Mouse (Mus musculus): ENCODE results near the gene Pik3r3. TPM values are rescaled to one million over a fixed set of nuclear protein-coding genes. Genes with fewer than 3 reads are reported as not detected.
"Not testable (repeated sequence)": the region's sequence is repeated elsewhere in the genome, so short reads cannot be mapped to it uniquely, and the experiment has no call there.

Pik3r3 gene
- polyA plus RNA-seq, 1 experiment from 2014 or later, result 1.1 TPM

DNA sequence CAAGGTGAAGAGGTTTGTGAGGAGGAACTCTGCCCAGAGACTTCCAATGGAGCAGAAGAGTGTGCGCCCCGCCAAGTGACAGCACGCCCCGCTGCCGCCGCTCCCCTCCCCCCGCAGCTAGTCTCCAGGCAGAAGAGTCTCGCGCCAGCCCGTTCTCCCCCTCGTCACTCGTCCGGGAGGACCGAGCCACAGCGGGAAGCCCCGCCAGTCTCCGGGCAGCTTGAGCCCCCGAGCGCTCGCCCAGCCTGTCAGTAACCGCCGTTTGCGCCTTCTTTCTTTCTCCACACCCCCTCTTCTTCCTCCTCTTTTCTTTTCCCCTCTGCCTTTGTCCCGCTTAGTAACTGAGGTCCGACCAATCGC is 658 bp upstream of the Pik3r3 start:
- H3K9me3 ChIP-seq (replicated peaks), result no peaks in the 10 kb centered on the region
- peak overlapping the region; percentile 82 for H3K4me3 ChIP-seq (replicated peaks)
- ATAC-seq (ENCODE audit: low read depth), result peak; percentile 67
- DNase-seq, result no peak
- WGBS (ENCODE audit: insufficient replicate concordance), result 2% methylated on average over 25 of the region's 26 CpGs
- peak overlapping the region; percentile 84 for H3K9ac ChIP-seq
- H3K27me3 ChIP-seq, result peaks cover 15% of the 10 kb centered on the region
- peak overlapping the region; percentile 89 for H3K27ac ChIP-seq
- H3K4me1 ChIP-seq (replicated peaks), result peaks cover 16% of the 10 kb centered on the region
- H3K4me2 ChIP-seq, result peak overlapping the region; percentile 96
- H3K36me3 ChIP-seq, result no peaks in the 10 kb centered on the region

DNA sequence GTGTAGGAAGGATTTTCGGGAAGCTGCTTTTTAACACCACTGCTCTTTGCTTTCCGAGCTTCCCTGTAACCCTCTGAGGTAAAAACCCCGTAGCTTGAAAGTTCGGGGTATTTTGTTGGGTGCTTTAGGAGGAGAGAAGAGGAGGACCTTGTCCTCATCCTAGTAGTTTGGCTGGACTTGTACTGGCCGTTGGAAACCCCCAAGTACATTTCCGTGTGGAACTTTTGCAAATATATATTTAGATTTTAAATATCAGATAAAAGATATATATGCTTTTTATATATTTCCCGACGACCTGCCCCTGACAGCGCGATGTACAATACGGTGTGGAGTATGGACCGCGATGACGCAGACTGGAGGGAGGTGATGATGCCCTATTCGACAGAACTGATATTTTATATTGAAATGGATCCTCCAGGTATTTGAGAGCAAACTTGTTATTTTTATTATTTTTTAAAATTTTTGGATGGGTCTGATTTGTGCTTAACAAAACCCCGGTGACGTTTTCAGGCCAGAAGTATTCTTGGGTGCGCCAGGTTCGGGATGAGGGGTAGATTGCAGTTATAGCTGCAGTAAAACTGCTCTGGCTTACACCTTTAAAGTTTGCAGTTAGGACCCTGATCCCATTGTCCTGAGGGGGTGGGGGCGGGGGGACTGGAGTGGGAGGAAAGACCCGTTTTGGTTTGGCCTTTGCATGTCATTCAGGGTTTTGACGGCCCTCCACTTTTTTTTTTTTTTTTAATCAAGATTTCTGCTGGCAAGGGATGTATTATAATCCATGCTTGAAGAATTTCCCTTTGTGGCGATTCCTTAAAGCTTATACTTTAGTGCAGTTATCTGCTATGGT is 801 bp downstream of the Pik3r3 start:
- ATAC-seq (ENCODE audit: low read depth), result no peak

DNA sequence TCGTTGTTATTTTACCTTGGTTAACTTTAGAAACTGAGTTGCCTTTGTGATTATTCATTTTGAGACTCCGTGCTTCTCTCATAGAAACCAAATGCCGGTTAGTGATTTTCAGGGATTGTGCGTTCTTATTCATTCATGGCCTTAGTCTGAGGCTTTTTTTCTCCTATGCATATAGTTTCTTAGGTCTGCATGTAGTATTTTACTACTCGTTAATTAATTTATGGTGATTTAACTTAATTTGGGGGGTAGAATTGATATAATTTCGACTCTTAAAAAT is 1.4 kb downstream of the Pik3r3 start:
- Histone ChIP-seq H3K4me3 (replicated peaks) (peak overlapping the region; percentile 82), H3K27ac (no peak overlapping the region), H3K27me3 (peaks cover 15% of the 10 kb centered on the region), H3K9me3 (replicated peaks) (no peaks in the 10 kb centered on the region), H3K4me2 (peak overlapping the region; percentile 96), H3K4me1 (replicated peaks) (peaks cover 16% of the 10 kb centered on the region), H3K36me3 (no peaks in the 10 kb centered on the region), H3K9ac (0 out of 2 replicates have a peak overlapping the region, but pooled peaks have one; percentile 82)
- DNase-seq (no peak), ATAC-seq (ENCODE audit: low read depth) (no peak)
- WGBS (ENCODE audit: insufficient replicate concordance), result 27% methylated on average over 6 of the region's 6 CpGs

More for the DNA sequence above, 801 bp downstream of the Pik3r3 start:
- Histone ChIP-seq H3K4me3 (replicated peaks) (peak overlapping the region; percentile 82), H3K27ac (peak overlapping the region; percentile 74), H3K27me3 (peaks cover 15% of the 10 kb centered on the region), H3K9me3 (replicated peaks) (no peaks in the 10 kb centered on the region), H3K4me2 (peak overlapping the region; percentile 96), H3K4me1 (replicated peaks) (peaks cover 16% of the 10 kb centered on the region), H3K36me3 (no peaks in the 10 kb centered on the region), H3K9ac (peak overlapping the region; percentile 82)
- DNase-seq, result peak; percentile 15
- WGBS (ENCODE audit: insufficient replicate concordance), result 1% methylated on average over 23 of the region's 23 CpGs

DNA sequence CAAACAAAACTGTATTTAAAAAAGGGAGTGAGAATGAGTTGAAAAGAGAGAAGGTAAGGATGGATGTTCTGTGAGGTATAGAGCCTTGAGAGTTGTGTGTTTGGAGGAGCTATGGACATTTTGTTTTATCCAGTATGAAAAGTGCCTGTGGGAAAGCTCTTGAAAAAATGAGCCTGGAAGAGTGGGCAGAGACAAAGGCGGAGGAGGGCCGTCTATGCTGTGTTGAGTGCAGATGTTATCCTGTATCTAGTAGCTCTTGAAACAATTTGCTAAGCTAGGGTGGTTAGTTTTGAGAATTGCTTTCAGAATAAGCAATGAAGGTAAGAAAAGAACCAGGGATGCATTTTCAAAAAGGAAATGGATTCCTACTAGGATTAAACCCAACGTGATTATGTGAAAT is 22.0 kb downstream of the Pik3r3 start:
- Histone ChIP-seq H3K9me3 (replicated peaks) (no peaks in the 10 kb centered on the region), H3K9ac (no peak overlapping the region), H3K4me2 (no peak overlapping the region), H3K4me1 (replicated peaks) (no peaks in the 10 kb centered on the region), H3K27ac (no peak overlapping the region), H3K4me3 (replicated peaks) (no peak overlapping the region), H3K27me3 (no peaks in the 10 kb centered on the region), H3K36me3 (no peaks in the 10 kb centered on the region)
- 59% methylated on average over 3 of the region's 3 CpGs for WGBS (ENCODE audit: insufficient replicate concordance)
- no peak for DNase-seq
- no peak for ATAC-seq (ENCODE audit: low read depth)

DNA sequence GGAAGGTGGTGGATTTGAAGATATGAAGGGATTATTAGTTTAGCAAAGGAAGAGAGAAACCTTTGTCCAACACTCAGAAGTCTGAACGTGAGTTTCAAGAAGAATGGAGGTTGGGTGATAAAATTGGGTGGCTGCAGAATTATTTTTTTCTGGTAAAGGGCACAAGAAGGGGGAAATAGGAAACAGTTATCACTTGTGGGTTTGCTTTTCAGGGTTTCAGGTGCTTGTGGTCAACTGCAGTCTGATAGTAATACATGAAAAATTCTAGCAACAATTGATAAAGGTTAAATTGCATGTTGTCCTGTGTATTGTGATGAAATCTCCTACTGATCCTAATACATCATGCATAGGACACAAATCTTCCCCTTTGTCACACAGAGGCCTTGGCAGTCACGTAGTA is 22.8 kb downstream of the Pik3r3 start:
- no peaks in the 10 kb centered on the region for H3K36me3 ChIP-seq
- H3K27me3 ChIP-seq, result no peaks in the 10 kb centered on the region
- 27% methylated on average over 2 of the region's 2 CpGs for WGBS (ENCODE audit: insufficient replicate concordance)
- ATAC-seq (ENCODE audit: low read depth) (no peak), DNase-seq (no peak)
- no peaks in the 10 kb centered on the region for H3K4me1 ChIP-seq (replicated peaks)
- H3K4me3 ChIP-seq (replicated peaks), result no peak overlapping the region
- no peak overlapping the region for H3K9ac ChIP-seq
- no peaks in the 10 kb centered on the region for H3K9me3 ChIP-seq (replicated peaks)
- no peak overlapping the region for H3K27ac ChIP-seq
- no peak overlapping the region for H3K4me2 ChIP-seq

DNA sequence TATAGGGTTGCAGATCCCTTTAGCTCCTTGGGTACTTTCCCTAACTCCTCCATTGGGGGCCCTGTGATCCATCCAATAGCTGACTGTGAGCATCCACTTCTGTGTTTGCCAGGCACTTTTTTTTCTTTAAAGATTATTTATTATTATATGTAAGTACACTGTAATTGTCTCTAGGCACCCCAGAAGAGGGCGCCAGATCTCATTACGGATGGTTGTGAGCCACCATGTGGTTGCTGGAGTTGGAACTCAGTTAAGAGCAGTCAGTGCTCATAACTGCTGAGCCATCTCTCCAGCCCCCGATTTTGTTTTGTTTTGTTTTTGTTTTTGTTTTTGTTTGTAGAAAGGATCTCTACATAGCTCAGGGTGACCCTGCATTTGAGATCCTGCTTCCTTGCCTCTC is 24.5 kb downstream of the Pik3r3 start:
- not testable (repeated sequence) for H3K4me1 ChIP-seq (replicated peaks); H3K27me3 ChIP-seq; H3K27ac ChIP-seq; ATAC-seq (ENCODE audit: low read depth); H3K4me2 ChIP-seq; H3K4me3 ChIP-seq (replicated peaks); H3K36me3 ChIP-seq; H3K9me3 ChIP-seq (replicated peaks); H3K9ac ChIP-seq
- 26% methylated on average over 3 of the region's 3 CpGs for WGBS (ENCODE audit: insufficient replicate concordance)
- peak; percentile 19 for DNase-seq

DNA sequence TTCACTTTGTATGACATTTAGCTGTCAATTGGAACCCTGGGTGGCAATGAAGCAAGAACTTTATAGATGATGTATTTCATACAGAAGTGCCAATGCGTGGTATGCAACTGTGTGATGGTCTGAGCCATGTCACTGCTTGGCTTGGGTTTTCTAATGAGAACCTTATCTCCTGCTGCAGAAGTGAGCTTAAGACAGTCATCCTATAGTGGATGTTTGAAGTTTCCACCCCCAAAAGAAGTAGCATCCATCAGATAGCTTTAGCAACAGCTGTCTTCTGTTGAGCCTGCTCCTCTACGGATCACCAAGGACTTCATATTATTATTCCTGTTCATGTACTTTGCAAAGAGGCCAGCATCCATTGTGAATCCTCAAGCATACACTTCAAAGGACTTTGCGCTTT is 28.6 kb downstream of the Pik3r3 start:
- Histone ChIP-seq H3K4me3 (replicated peaks) (no peak overlapping the region), H3K4me1 (replicated peaks) (peaks cover 4% of the 10 kb centered on the region), H3K27ac (no peak overlapping the region), H3K9ac (no peak overlapping the region), H3K9me3 (replicated peaks) (no peaks in the 10 kb centered on the region), H3K36me3 (no peaks in the 10 kb centered on the region), H3K4me2 (no peak overlapping the region), H3K27me3 (no peaks in the 10 kb centered on the region)
- 0 out of 2 replicates have a peak, but pooled peaks have one; percentile 45 for ATAC-seq (ENCODE audit: low read depth)
- DNase-seq, result no peak
- WGBS (ENCODE audit: insufficient replicate concordance), result 63% methylated on average over 3 of the region's 3 CpGs

DNA sequence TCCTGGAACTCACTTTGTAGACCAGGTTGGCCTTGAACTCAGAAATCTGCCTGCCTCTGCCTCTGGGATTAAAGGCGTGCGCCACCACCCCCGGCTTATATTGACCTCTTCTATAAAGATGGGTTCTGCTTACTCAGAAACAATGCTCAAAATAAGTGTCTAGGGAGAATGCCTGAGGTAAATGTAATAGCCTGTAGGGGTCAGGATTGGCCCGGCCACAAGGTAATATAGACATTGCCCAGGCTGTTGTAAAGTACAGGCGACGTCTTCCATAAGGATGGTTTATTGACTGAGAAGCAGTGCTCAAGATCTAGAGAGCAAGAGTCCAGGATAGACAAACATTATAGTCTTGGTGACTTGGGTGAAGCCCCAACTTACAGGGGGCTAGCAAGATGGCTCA is 46.8 kb downstream of the Pik3r3 start:
- 82% methylated on average over 6 of the region's 6 CpGs for WGBS (ENCODE audit: insufficient replicate concordance)
- Histone ChIP-seq H3K4me3 (replicated peaks) (no peak overlapping the region), H3K27me3 (no peaks in the 10 kb centered on the region), H3K9ac (no peak overlapping the region), H3K36me3 (no peaks in the 10 kb centered on the region), H3K27ac (no peak overlapping the region), H3K9me3 (replicated peaks) (no peaks in the 10 kb centered on the region), H3K4me2 (no peak overlapping the region), H3K4me1 (replicated peaks) (no peaks in the 10 kb centered on the region)
- no peak for DNase-seq
- ATAC-seq (ENCODE audit: low read depth), result no peak

DNA sequence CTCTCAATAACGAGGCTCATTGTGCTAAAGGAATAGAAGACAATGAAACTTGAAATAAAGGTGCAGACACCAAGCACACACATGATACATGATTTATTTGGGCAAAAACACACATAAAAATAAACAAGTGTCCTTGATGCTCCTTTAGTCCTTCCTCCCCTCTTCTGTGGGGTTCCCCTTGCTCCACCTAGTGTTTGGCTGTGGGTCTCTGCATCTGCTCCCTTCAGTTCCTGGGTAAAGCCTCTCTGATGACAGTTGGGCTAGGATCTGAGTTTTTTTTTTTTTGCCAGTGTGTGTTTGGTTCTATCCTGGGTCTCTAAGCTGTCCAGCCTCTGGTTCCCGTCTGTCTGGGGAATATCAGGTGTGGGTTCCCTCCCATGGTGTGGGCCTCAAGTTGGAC is 60.8 kb downstream of the Pik3r3 start:
- DNase-seq, result no peak
- H3K27ac ChIP-seq, result no peak overlapping the region
- 41% methylated on average over 2 of the region's 2 CpGs for WGBS (ENCODE audit: insufficient replicate concordance)
- no peak overlapping the region for H3K9ac ChIP-seq
- ATAC-seq (ENCODE audit: low read depth), result no peak
- no peaks in the 10 kb centered on the region for H3K9me3 ChIP-seq (replicated peaks)
- H3K4me2 ChIP-seq, result no peak overlapping the region
- H3K36me3 ChIP-seq, result no peaks in the 10 kb centered on the region
- H3K4me3 ChIP-seq (replicated peaks), result no peak overlapping the region
- H3K27me3 ChIP-seq, result no peaks in the 10 kb centered on the region
- H3K4me1 ChIP-seq (replicated peaks), result no peaks in the 10 kb centered on the region

DNA sequence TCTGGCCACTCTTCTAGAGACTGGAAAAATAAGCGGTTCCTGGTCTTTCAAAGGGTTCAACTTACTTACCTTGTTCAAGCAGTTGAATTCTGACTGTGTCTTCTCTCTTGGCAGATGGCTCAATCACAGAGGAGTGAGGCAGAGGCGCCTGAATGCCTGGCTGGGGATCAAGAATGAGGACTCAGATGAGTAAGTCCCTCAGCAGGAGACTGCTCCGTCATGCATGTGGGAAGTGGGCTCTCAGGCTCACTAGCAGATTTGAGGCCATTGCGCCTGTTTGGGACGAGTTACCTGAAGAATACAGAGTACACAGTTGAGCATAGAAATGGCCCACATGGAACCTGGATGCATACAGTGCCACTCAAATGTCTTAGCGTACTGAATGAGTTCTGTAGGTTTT is 70.1 kb downstream of the Pik3r3 start:
- Histone ChIP-seq H3K4me2 (no peak overlapping the region), H3K36me3 (no peaks in the 10 kb centered on the region), H3K9me3 (replicated peaks) (no peaks in the 10 kb centered on the region), H3K27me3 (no peaks in the 10 kb centered on the region), H3K4me3 (replicated peaks) (no peak overlapping the region), H3K27ac (no peak overlapping the region), H3K4me1 (replicated peaks) (no peaks in the 10 kb centered on the region), H3K9ac (no peak overlapping the region)
- 70% methylated on average over 6 of the region's 6 CpGs for WGBS (ENCODE audit: insufficient replicate concordance)
- ATAC-seq (ENCODE audit: low read depth) (no peak), DNase-seq (no peak)

DNA sequence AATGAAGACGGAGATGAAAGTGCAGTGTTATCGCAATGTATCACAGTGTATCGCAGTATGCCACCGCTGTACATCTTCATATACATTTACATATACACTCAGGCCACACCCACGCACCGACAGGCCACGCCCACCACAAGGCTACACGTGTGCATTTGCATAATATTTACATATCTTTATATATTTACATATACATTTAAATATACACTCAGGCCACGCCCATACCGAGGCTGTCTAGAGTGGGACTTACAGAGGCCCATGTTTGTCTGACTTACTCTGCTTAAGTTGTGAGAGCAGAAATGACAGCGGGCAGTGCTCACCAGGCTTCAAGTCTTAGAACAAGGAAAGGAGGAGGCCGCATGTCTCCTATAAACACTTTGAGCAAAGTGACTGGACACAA is 71.9 kb downstream of the Pik3r3 start:
- ATAC-seq (ENCODE audit: low read depth) (0 out of 2 replicates have a peak, but pooled peaks have one; percentile 31), DNase-seq (peak; percentile 42)
- H3K4me1 ChIP-seq (replicated peaks), result no peaks in the 10 kb centered on the region
- no peaks in the 10 kb centered on the region for H3K27me3 ChIP-seq
- H3K4me2 ChIP-seq, result no peak overlapping the region
- WGBS (ENCODE audit: insufficient replicate concordance), result 63% methylated on average over 12 of the region's 12 CpGs
- no peaks in the 10 kb centered on the region for H3K9me3 ChIP-seq (replicated peaks)
- no peak overlapping the region for H3K9ac ChIP-seq
- H3K36me3 ChIP-seq, result no peaks in the 10 kb centered on the region
- no peak overlapping the region for H3K27ac ChIP-seq
- H3K4me3 ChIP-seq (replicated peaks), result no peak overlapping the region

DNA sequence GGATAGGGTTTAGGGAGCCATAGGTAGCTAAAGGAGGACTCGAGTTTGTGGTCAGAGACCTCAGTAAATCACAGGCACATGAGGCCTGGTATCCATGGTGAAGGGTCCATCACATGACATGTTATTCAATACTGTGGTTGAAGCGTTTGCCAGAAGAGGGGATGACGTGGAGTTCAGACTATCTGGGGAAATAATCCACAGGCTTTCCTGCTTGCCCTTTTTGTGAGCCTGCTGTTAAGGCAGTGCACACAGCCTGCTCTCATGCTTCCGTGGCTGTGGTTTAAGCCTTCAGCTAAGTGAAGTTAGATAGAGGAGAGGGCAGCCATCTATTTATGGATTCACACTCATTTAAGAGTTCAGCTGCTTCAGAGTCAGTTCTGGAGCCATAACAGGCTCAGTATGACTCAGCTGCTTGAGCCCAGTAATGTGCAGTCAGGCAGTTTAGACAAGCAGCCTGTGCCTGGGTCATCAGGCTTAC is 79.5 kb downstream of the Pik3r3 start:
- H3K9ac ChIP-seq, result no peak overlapping the region
- no peak for DNase-seq
- no peaks in the 10 kb centered on the region for H3K36me3 ChIP-seq
- H3K4me2 ChIP-seq, result no peak overlapping the region
- no peaks in the 10 kb centered on the region for H3K27me3 ChIP-seq
- 0 out of 2 replicates have a peak, but pooled peaks have one; percentile 36 for ATAC-seq (ENCODE audit: low read depth)
- no peaks in the 10 kb centered on the region for H3K9me3 ChIP-seq (replicated peaks)
- H3K27ac ChIP-seq, result no peak overlapping the region
- no peaks in the 10 kb centered on the region for H3K4me1 ChIP-seq (replicated peaks)
- 10% methylated on average over 4 of the region's 4 CpGs for WGBS (ENCODE audit: insufficient replicate concordance)
- H3K4me3 ChIP-seq (replicated peaks), result no peak overlapping the region

All from liver, embryonic 13.5 days (tissue).